ENCODE assay signal across 8 mouse cellular contexts in the genomic region with DNA sequence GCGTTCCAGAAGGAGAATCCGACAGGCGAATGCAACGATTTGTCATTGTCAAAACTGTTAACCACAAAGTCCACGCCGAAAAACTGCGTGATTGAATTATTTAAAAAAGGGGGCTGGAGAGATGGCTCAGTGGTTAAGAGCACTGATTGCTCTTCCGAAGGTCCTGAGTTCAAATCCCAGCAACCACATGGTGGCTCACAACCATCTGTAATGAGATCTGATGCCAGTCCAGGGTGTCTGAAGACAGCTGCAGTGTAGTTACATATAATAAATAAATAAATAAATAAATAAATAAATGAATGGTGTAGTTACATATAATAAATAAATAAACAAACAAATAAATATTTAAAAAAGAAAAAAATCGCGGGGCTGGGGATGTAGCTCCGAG. TPM values are rescaled to one million over a fixed set of nuclear protein-coding genes. Genes with fewer than 3 reads are reported as not detected.
DNase-seq lines count a peak whose midpoint lies in the region; ATAC-seq and TF ChIP-seq lines count a peak whose summit lies in the region.
"Not testable (repeated sequence)": the region's sequence is repeated elsewhere in the genome, so short reads cannot be mapped to it uniquely, and the experiment has no call there.

No protein-coding gene starts in this region.

- H3K4me1 ChIP-seq in brown adipose tissue, adult 24 weeks (ENCODE audit: control insufficient read depth, insufficient read depth, insufficient read length, low read length); forebrain, embryonic 12.5 days; intestine, embryonic 16.5 days (ENCODE audit: control insufficient read depth, insufficient read depth, low read length); limb, embryonic 14.5 days (ENCODE audit: control insufficient read depth, insufficient read depth, low read length); lung, embryonic 16.5 days (replicated peaks; ENCODE audit: control insufficient read depth, insufficient read depth, low read length); neural tube, embryonic 11.5 days (ENCODE audit: control insufficient read depth, insufficient read depth, low read length); thymus, adult 2 months (replicated peaks; ENCODE audit: control insufficient read depth, insufficient read depth, low read length): not testable (repeated sequence)
- H3K4me1 ChIP-seq in heart, embryonic 15.5 days (replicated peaks), result peaks cover 15% of the 10 kb centered on the region

- not testable (repeated sequence) for H3K9me3 ChIP-seq in forebrain, embryonic 12.5 days; heart, embryonic 15.5 days (replicated peaks); intestine, embryonic 16.5 days (ENCODE audit: control insufficient read depth, low read length); limb, embryonic 14.5 days (ENCODE audit: control insufficient read depth, low read length); lung, embryonic 16.5 days (ENCODE audit: control insufficient read depth, low read length); neural tube, embryonic 11.5 days (ENCODE audit: control insufficient read depth, low read length)

- H3K27me3 ChIP-seq in forebrain, embryonic 12.5 days; heart, embryonic 15.5 days; intestine, embryonic 16.5 days (replicated peaks; ENCODE audit: control insufficient read depth, insufficient read depth, low read length); limb, embryonic 14.5 days (ENCODE audit: control insufficient read depth, insufficient read depth, low read length); lung, embryonic 16.5 days (ENCODE audit: control insufficient read depth, insufficient read depth, low read depth, low read length); neural tube, embryonic 11.5 days (ENCODE audit: control insufficient read depth, insufficient read depth, low read length); thymus, adult 2 months (ENCODE audit: control insufficient read depth, insufficient read depth, low read length): not testable (repeated sequence)

- peak overlapping the region; percentile 67 for H3K4me2 ChIP-seq in forebrain, embryonic 12.5 days
- H3K4me2 ChIP-seq in heart, embryonic 15.5 days, result peak overlapping the region; percentile 66
- H3K4me2 ChIP-seq in intestine, embryonic 16.5 days (ENCODE audit: low read depth, low read length), result peak overlapping the region; percentile 66
- H3K4me2 ChIP-seq in limb, embryonic 14.5 days (replicated peaks; ENCODE audit: low read depth, low read length, severe bottlenecking), result peak overlapping the region; percentile 64
- peak overlapping the region; percentile 80 for H3K4me2 ChIP-seq in lung, embryonic 16.5 days (ENCODE audit: low read depth, low read length)
- peak overlapping the region; percentile 56 for H3K4me2 ChIP-seq in neural tube, embryonic 11.5 days (ENCODE audit: low read depth)

- DNase-seq in limb, embryonic 14.5 days (ENCODE audit: low spot score); neural tube, embryonic 11.5 days (ENCODE audit: low spot score); thymus, adult 2 months: not testable (repeated sequence)

- peak overlapping the region; percentile 67 for H3K27ac ChIP-seq in brown adipose tissue, adult 24 weeks (replicated peaks; ENCODE audit: low read depth, low read length)
- peak overlapping the region; percentile 95 for H3K27ac ChIP-seq in forebrain, embryonic 12.5 days
- peak overlapping the region; percentile 99 for H3K27ac ChIP-seq in heart, embryonic 15.5 days
- peak overlapping the region; percentile 73 for H3K27ac ChIP-seq in intestine, embryonic 16.5 days (ENCODE audit: low read length)
- H3K27ac ChIP-seq in limb, embryonic 14.5 days (replicated peaks; ENCODE audit: low read depth, low read length), result peak overlapping the region; percentile 98
- peak overlapping the region; percentile 99 for H3K27ac ChIP-seq in lung, embryonic 16.5 days (ENCODE audit: low read length)
- peak overlapping the region; percentile 98 for H3K27ac ChIP-seq in neural tube, embryonic 11.5 days (ENCODE audit: low read depth, low read length)
- peak overlapping the region; percentile 26; the same call in 1 of the 2 replicates for H3K27ac ChIP-seq in thymus, adult 2 months (ENCODE audit: control insufficient read depth, insufficient read depth, low read length)

- not testable (repeated sequence) for TF ChIP-seq CTCF in thymus, adult 2 months (IDR thresholded peaks at IDR 0.05; ENCODE audit: borderline replicate concordance, control insufficient read depth, extremely low read depth, insufficient read depth, low read length, poor library complexity)

- not testable (repeated sequence) for H3K36me3 ChIP-seq in forebrain, embryonic 12.5 days (replicated peaks); heart, embryonic 15.5 days; intestine, embryonic 16.5 days (ENCODE audit: control insufficient read depth, insufficient read depth, low read length); lung, embryonic 16.5 days (ENCODE audit: control insufficient read depth, insufficient read depth, low read length); neural tube, embryonic 11.5 days (ENCODE audit: control insufficient read depth, insufficient read depth, low read length); thymus, adult 2 months (ENCODE audit: control insufficient read depth, insufficient read depth, low read length)
- peaks cover 11% of the 10 kb centered on the region; the same call in 1 of the 2 replicates for H3K36me3 ChIP-seq in limb, embryonic 14.5 days (ENCODE audit: control insufficient read depth, insufficient read depth, low read length)

- WGBS in forebrain, embryonic 12.5 days, result 37% methylated on average over 11 of the region's 11 CpGs
- 33% methylated on average over 11 of the region's 11 CpGs for WGBS in heart, embryonic 15.5 days
- WGBS in intestine, embryonic 16.5 days, result 27% methylated on average over 11 of the region's 11 CpGs
- 39% methylated on average over 11 of the region's 11 CpGs for WGBS in limb, embryonic 14.5 days
- 27% methylated on average over 11 of the region's 11 CpGs for WGBS in lung, embryonic 16.5 days
- WGBS in neural tube, embryonic 11.5 days, result 34% methylated on average over 11 of the region's 11 CpGs
- 19% methylated on average over 11 of the region's 11 CpGs for WGBS in thymus, adult 2 months

- not testable (repeated sequence) for TF ChIP-seq POLR2A in limb, embryonic 14.5 days (IDR thresholded peaks at IDR 0.05; ENCODE audit: borderline replicate concordance, extremely low read depth, insufficient read depth, insufficient read length); thymus, adult 2 months (IDR thresholded peaks at IDR 0.05; ENCODE audit: control insufficient read depth, extremely low read depth, insufficient read depth, low read length, poor library complexity)

- H3K9ac ChIP-seq in forebrain, embryonic 12.5 days; heart, embryonic 15.5 days; limb, embryonic 14.5 days (ENCODE audit: low read depth, low read length, severe bottlenecking): not testable (repeated sequence)
- peak overlapping the region; percentile 35 for H3K9ac ChIP-seq in intestine, embryonic 16.5 days (ENCODE audit: low read depth, low read length)
- H3K9ac ChIP-seq in lung, embryonic 16.5 days (ENCODE audit: low read length), result peak overlapping the region; percentile 57
- peak overlapping the region; percentile 82; the same call in 1 of the 2 replicates for H3K9ac ChIP-seq in neural tube, embryonic 11.5 days (ENCODE audit: low read length)

- peak; percentile 40; the same call in 1 of the 2 replicates for ATAC-seq in forebrain, embryonic 12.5 days (ENCODE audit: low FRiP score)
- not testable (repeated sequence) for ATAC-seq in heart, embryonic 15.5 days (replicated peaks; ENCODE audit: insufficient number of reproducible peaks, insufficient read depth, low FRiP score, low read depth); limb, embryonic 14.5 days (ENCODE audit: low FRiP score, low read depth); lung, embryonic 16.5 days (ENCODE audit: low read depth)
- peak; percentile 18; the same call in 1 of the 2 replicates for ATAC-seq in intestine, embryonic 16.5 days
- ATAC-seq in neural tube, embryonic 11.5 days (ENCODE audit: insufficient read depth, low FRiP score, low TSS enrichment), result peak; percentile 21; the same call in 1 of the 2 replicates

- H3K4me3 ChIP-seq in brown adipose tissue, adult 24 weeks (ENCODE audit: insufficient read depth, low read depth, low read length), result peak overlapping the region; percentile 55
- H3K4me3 ChIP-seq in forebrain, embryonic 12.5 days (replicated peaks), result peak overlapping the region; percentile 51
- peak overlapping the region; percentile 69 for H3K4me3 ChIP-seq in heart, embryonic 15.5 days
- peak overlapping the region; percentile 47 for H3K4me3 ChIP-seq in intestine, embryonic 16.5 days (ENCODE audit: low read length)
- H3K4me3 ChIP-seq in limb, embryonic 14.5 days (replicated peaks; ENCODE audit: low read length), result peak overlapping the region; percentile 61
- H3K4me3 ChIP-seq in lung, embryonic 16.5 days (ENCODE audit: low read length), result peak overlapping the region; percentile 73
- peak overlapping the region; percentile 61 for H3K4me3 ChIP-seq in neural tube, embryonic 11.5 days (ENCODE audit: low read depth, low read length)
- peak overlapping the region; percentile 25 for H3K4me3 ChIP-seq in thymus, adult 2 months (ENCODE audit: control insufficient read depth, insufficient read depth, low read length)

RNA-seq across cellular contexts. Expression of a gene that starts 36.2 kb away (rescaled TPM):
- polyA plus RNA-seq in brown adipose tissue, adult 24 weeks (2012; ENCODE audit: insufficient read depth, insufficient read length, missing spikeins), result 34.8 and 50.0 TPM in 2 replicates
- 17.7 and 20.3 TPM in 2 replicates for polyA plus RNA-seq in forebrain, embryonic 12.5 days (2016; fragmentation: Nextera tagmentation; extraction: Ambion mirVana)
- polyA plus RNA-seq in heart, embryonic 15.5 days (2015; fragmentation: Nextera tagmentation; extraction: Ambion mirVana), result 35.4 and 43.2 TPM in 2 replicates
- polyA plus RNA-seq in intestine, embryonic 16.5 days (2015; fragmentation: Nextera tagmentation; extraction: Ambion mirVana), result 13.7 and 23.2 TPM in 2 replicates
- polyA plus RNA-seq in limb, embryonic 14.5 days (2012; rRNA removed), result 58.7 and 79.0 TPM in 2 replicates
- polyA plus RNA-seq in limb, embryonic 14.5 days (2014; fragmentation: Nextera tagmentation; extraction: Ambion mirVana), result 27.4 and 29.6 TPM in 2 replicates
- polyA plus RNA-seq in lung, embryonic 16.5 days (2015; fragmentation: Nextera tagmentation; extraction: Ambion mirVana), result 19.9 and 22.9 TPM in 2 replicates
- polyA plus RNA-seq in neural tube, embryonic 11.5 days (2014; fragmentation: Nextera tagmentation; extraction: Ambion mirVana), result 16.6 and 18.1 TPM in 2 replicates
- 343 and 377 TPM in 2 replicates for polyA plus RNA-seq in thymus, adult 2 months (2012; rRNA removed)

Comparison
In these comparisons a context has a peak if more than half of its experiments do, and no peak if none do; other contexts are left out.
1. H3K27ac ChIP-seq: peak in every context shown above with its lines; median percentile 99 in heart, embryonic 15.5 days; 99 in lung, embryonic 16.5 days; 98 in limb, embryonic 14.5 days; 98 in neural tube, embryonic 11.5 days; 95 in forebrain, embryonic 12.5 days; 73 in intestine, embryonic 16.5 days; 67 in brown adipose tissue, adult 24 weeks; 26 in thymus, adult 2 months.